Mouse (Mus musculus): ENCODE data around the gene Tnpo2. TPM values are rescaled to one million over a fixed set of nuclear protein-coding genes. Genes with fewer than 3 reads are reported as not detected.
A peak's percentile ranks its signal among the peaks of the same experiment; 100 is the strongest.

Gene Tnpo2
- polyA plus RNA-seq, 1 experiment from 2014 or later = 30.1 TPM

GRCm38 (mm10) chr8:85043619-85044018 lies 6.9 kb downstream of the Tnpo2 start:
- Histone ChIP-seq H3K27me3 (no peaks in the 10 kb centered on the region), H3K9me3 (no peaks in the 10 kb centered on the region), H3K36me3 (peaks cover 88% of the 10 kb centered on the region), H3K4me1 (peaks cover 16% of the 10 kb centered on the region), H3K27ac (no peak overlapping the region), H3K4me2 (no peak overlapping the region), H3K4me3 (no peak overlapping the region), H3K9ac (no peak overlapping the region)
- no peak for ATAC-seq (ENCODE audit: insufficient number of reproducible peaks, insufficient read depth, low FRiP score, low TSS enrichment, low read depth)
- WGBS = 86% methylated on average over 6 of the region's 6 CpGs

- no peaks in the 10 kb centered on the region for H3K27me3 ChIP-seq
- no peak for ATAC-seq (ENCODE audit: insufficient number of reproducible peaks, insufficient read depth, low FRiP score, low TSS enrichment, low read depth)
- H3K27ac ChIP-seq = no peak overlapping the region
- H3K4me1 ChIP-seq = peaks cover 17% of the 10 kb centered on the region
- 82% methylated on average over 7 of the region's 7 CpGs for WGBS
- no peak overlapping the region for H3K4me2 ChIP-seq
- no peaks in the 10 kb centered on the region for H3K9me3 ChIP-seq
- peaks cover 55% of the 10 kb centered on the region for H3K36me3 ChIP-seq
- no peak overlapping the region for H3K9ac ChIP-seq
- no peak overlapping the region for H3K4me3 ChIP-seq
Measured at GRCm38 (mm10) chr8:85057367-85057766, 20.7 kb downstream of the Tnpo2 start.

GRCm38 (mm10) chr8:85059879-85060616 lies 23.3 kb downstream of the Tnpo2 start, which contains the start of gene Fbxw9:
Gene Fbxw9, plus strand, starts transcription at chr8:85060055.
- peak; percentile 83 for ATAC-seq (ENCODE audit: insufficient number of reproducible peaks, insufficient read depth, low FRiP score, low TSS enrichment, low read depth)
- H3K4me1 ChIP-seq = peaks cover 17% of the 10 kb centered on the region
- no peaks in the 10 kb centered on the region for H3K9me3 ChIP-seq
- H3K36me3 ChIP-seq = peaks cover 33% of the 10 kb centered on the region
- H3K9ac ChIP-seq = peak within 1 kb of the TSS; percentile 86
- 0 out of 2 replicates have a peak within 1 kb of the TSS, but pooled peaks have one; percentile 60 for H3K27ac ChIP-seq
- H3K27me3 ChIP-seq = no peaks in the 10 kb centered on the region
- H3K4me2 ChIP-seq = peak within 1 kb of the TSS; percentile 91
- H3K4me3 ChIP-seq = peak within 1 kb of the TSS; percentile 87
- 1% methylated on average over 53 of the region's 53 CpGs for WGBS

GRCm38 (mm10) chr8:85062603-85063002 lies 25.9 kb downstream of the Tnpo2 start:
- H3K27me3 ChIP-seq = no peaks in the 10 kb centered on the region
- H3K27ac ChIP-seq = no peak overlapping the region
- no peak for ATAC-seq (ENCODE audit: insufficient number of reproducible peaks, insufficient read depth, low FRiP score, low TSS enrichment, low read depth)
- peaks cover 17% of the 10 kb centered on the region for H3K4me1 ChIP-seq
- H3K9ac ChIP-seq = no peak overlapping the region
- H3K36me3 ChIP-seq = peaks cover 37% of the 10 kb centered on the region
- no peak overlapping the region for H3K4me2 ChIP-seq
- no peak overlapping the region for H3K4me3 ChIP-seq
- WGBS = 92% methylated on average over 4 of the region's 4 CpGs
- no peaks in the 10 kb centered on the region for H3K9me3 ChIP-seq

GRCm38 (mm10) chr8:85065213-85065612 lies 28.5 kb downstream of the Tnpo2 start:
- H3K27me3 ChIP-seq = no peaks in the 10 kb centered on the region
- 50% methylated on average over 2 of the region's 2 CpGs for WGBS
- H3K9me3 ChIP-seq = no peaks in the 10 kb centered on the region
- no peak for ATAC-seq (ENCODE audit: insufficient number of reproducible peaks, insufficient read depth, low FRiP score, low TSS enrichment, low read depth)
- no peak overlapping the region for H3K4me2 ChIP-seq
- no peak overlapping the region for H3K27ac ChIP-seq
- no peak overlapping the region for H3K4me3 ChIP-seq
- H3K9ac ChIP-seq = no peak overlapping the region
- H3K36me3 ChIP-seq = peaks cover 44% of the 10 kb centered on the region
- H3K4me1 ChIP-seq = peaks cover 17% of the 10 kb centered on the region

- H3K9me3 ChIP-seq = no peaks in the 10 kb centered on the region
- ATAC-seq (ENCODE audit: insufficient number of reproducible peaks, insufficient read depth, low FRiP score, low TSS enrichment, low read depth) = no peak
- H3K4me2 ChIP-seq = no peak overlapping the region
- peaks cover 5% of the 10 kb centered on the region for H3K4me1 ChIP-seq
- no peak overlapping the region for H3K27ac ChIP-seq
- WGBS = 90% methylated on average over 2 of the region's 2 CpGs
- H3K36me3 ChIP-seq = peaks cover 41% of the 10 kb centered on the region
- no peaks in the 10 kb centered on the region for H3K27me3 ChIP-seq
- no peak overlapping the region for H3K4me3 ChIP-seq
- H3K9ac ChIP-seq = no peak overlapping the region
Measured at GRCm38 (mm10) chr8:85067155-85067554, 30.4 kb downstream of the Tnpo2 start.

GRCm38 (mm10) chr8:85067982-85068381 lies 31.3 kb downstream of the Tnpo2 start, which contains the start of gene Gm5741:
Gene Gm5741, minus strand, starts transcription at chr8:85067982.
- Histone ChIP-seq H3K4me3 (no peak within 1 kb of the TSS), H3K4me2 (no peak within 1 kb of the TSS), H3K4me1 (peaks cover 9% of the 10 kb centered on the region), H3K9ac (peak within 1 kb of the TSS; percentile 7; the same call in 1 of the 2 replicates), H3K27me3 (no peaks in the 10 kb centered on the region), H3K27ac (no peak within 1 kb of the TSS), H3K36me3 (peaks cover 41% of the 10 kb centered on the region), H3K9me3 (no peaks in the 10 kb centered on the region)
- no peak for ATAC-seq (ENCODE audit: insufficient number of reproducible peaks, insufficient read depth, low FRiP score, low TSS enrichment, low read depth)

GRCm38 (mm10) chr8:85071041-85071440 lies 34.3 kb downstream of the Tnpo2 start:
- no peaks in the 10 kb centered on the region for H3K27me3 ChIP-seq
- no peak for ATAC-seq (ENCODE audit: insufficient number of reproducible peaks, insufficient read depth, low FRiP score, low TSS enrichment, low read depth)
- H3K9ac ChIP-seq = peak overlapping the region; percentile 94
- peak overlapping the region; percentile 76 for H3K4me2 ChIP-seq
- peaks cover 56% of the 10 kb centered on the region for H3K36me3 ChIP-seq
- H3K9me3 ChIP-seq = no peaks in the 10 kb centered on the region
- 77% methylated on average over 5 of the region's 5 CpGs for WGBS
- H3K27ac ChIP-seq = peak overlapping the region; percentile 97
- H3K4me1 ChIP-seq = peaks cover 9% of the 10 kb centered on the region
- peak overlapping the region; percentile 97 for H3K4me3 ChIP-seq

- Histone ChIP-seq H3K36me3 (peaks cover 56% of the 10 kb centered on the region), H3K4me2 (peak within 1 kb of the TSS; percentile 76), H3K4me1 (peaks cover 9% of the 10 kb centered on the region), H3K27ac (peak within 1 kb of the TSS; percentile 97), H3K9ac (peak within 1 kb of the TSS; percentile 94), H3K9me3 (no peaks in the 10 kb centered on the region), H3K4me3 (peak within 1 kb of the TSS; percentile 97), H3K27me3 (no peaks in the 10 kb centered on the region)
- ATAC-seq (ENCODE audit: insufficient number of reproducible peaks, insufficient read depth, low FRiP score, low TSS enrichment, low read depth) = peak; percentile 72
- WGBS = under 1% methylated on average over 68 of the region's 68 CpGs
Measured at GRCm38 (mm10) chr8:85071514-85072281, 35.0 kb downstream of the Tnpo2 start, which contains the start of gene Dhps. Gene Dhps, plus strand, starts transcription at chr8:85071757.

GRCm38 (mm10) chr8:85072364-85072929 lies 35.7 kb downstream of the Tnpo2 start:
- Histone ChIP-seq H3K36me3 (peaks cover 53% of the 10 kb centered on the region), H3K4me3 (peak overlapping the region; percentile 97), H3K4me2 (peak overlapping the region; percentile 76), H3K9ac (peak overlapping the region; percentile 94), H3K27me3 (no peaks in the 10 kb centered on the region), H3K4me1 (peaks cover 9% of the 10 kb centered on the region), H3K9me3 (no peaks in the 10 kb centered on the region), H3K27ac (peak overlapping the region; percentile 97)
- peak; percentile 0; the same call in 1 of the 2 replicates for ATAC-seq (ENCODE audit: insufficient number of reproducible peaks, insufficient read depth, low FRiP score, low TSS enrichment, low read depth)
- 31% methylated on average over 9 of the region's 9 CpGs for WGBS

- no peak for ATAC-seq (ENCODE audit: insufficient number of reproducible peaks, insufficient read depth, low FRiP score, low TSS enrichment, low read depth)
Measured at GRCm38 (mm10) chr8:85073041-85073612, 36.4 kb downstream of the Tnpo2 start.

More at GRCm38 (mm10) chr8:85073041-85073612, 36.4 kb downstream of the Tnpo2 start:
- peaks cover 52% of the 10 kb centered on the region for H3K36me3 ChIP-seq
- no peaks in the 10 kb centered on the region for H3K27me3 ChIP-seq
- peak overlapping the region; percentile 40; the same call in 1 of the 2 replicates for H3K9ac ChIP-seq
- no peak overlapping the region for H3K27ac ChIP-seq
- H3K9me3 ChIP-seq = no peaks in the 10 kb centered on the region
- peaks cover 9% of the 10 kb centered on the region for H3K4me1 ChIP-seq
- 88% methylated on average over 15 of the region's 15 CpGs for WGBS
- peak overlapping the region; percentile 97; the same call in 1 of the 2 replicates for H3K4me3 ChIP-seq
- peak overlapping the region; percentile 76 for H3K4me2 ChIP-seq

All from embryonic facial prominence, embryonic 13.5 days (tissue).